Mouse (Mus musculus) left cerebral cortex, postnatal 25 days (tissue): ENCODE measurements at regions not wholly inside any gene's neighbourhood (a gene's known extent, or its start where the extent isn't known, plus 50 kb on each side); places are given as distances from the start of the nearest gene placed in this dataset.
A peak's percentile ranks its signal among the peaks of the same experiment; 100 is the strongest.
"Not testable (repeated sequence)": the region's sequence is repeated elsewhere in the genome, so short reads cannot be mapped to it uniquely, and the experiment has no call there.

ENCODE experiments used
- DNase-seq, 2 experiments: peaks; one replicate each; pipeline ENCODE4 v3.0.0; 2022; ENCODE audit warnings: low spot score in 2 of 2, mixed read lengths in 1 of 2
- intact Hi-C: fragments of 180-260 bp; cut with DNase I; formaldehyde crosslinking; loops from one replicate; pipeline ENCODE4 v1.15.1; 2025

DNA sequence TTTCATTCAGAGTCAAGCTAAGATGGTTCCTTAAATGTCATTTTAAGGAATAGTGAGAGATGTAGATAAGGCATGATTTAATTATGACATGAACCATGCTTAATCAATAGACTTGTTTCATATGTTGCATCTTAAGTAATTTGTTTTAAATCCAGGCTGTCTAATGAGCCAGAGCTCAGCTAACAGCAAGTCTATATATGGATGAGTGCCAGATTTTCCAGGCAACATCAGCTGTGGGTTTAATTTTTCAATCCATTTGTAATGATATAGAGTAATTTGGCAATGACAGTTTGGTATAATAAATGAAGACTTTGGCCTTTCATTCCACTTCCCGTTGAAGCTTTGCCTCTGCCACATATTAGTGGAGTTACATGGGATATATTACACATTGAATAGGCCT lies 677.3 kb upstream of the Sorcs1 start:
- intact Hi-C loops = no loop called here
- no peak for DNase-seq

- intact Hi-C loops = no loop called here
Observed at GRCm38 (mm10) chr19:51340491-51340890, 662.0 kb upstream of the Sorcs1 start.

DNA sequence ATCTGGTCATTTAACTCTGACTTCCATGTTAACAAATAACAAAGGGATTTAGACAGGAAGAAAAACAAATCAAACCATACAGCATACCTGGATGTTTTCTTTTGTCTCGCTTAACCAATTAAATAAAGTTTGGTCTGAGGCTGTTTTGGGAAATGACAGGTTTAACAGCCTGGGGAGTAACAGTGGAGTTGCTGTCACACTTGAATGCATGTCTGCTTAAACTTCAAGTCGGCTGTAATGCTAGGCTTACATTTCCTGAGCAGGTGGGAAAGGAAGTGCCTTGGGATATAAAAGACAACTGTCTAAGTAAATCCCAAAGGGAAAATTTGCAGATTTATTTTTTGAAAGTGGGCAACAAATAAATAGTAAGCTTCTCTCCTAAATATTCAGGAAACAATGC lies 651.6 kb upstream of the Sorcs1 start:
- intact Hi-C loops = no loop called here
- no peak for DNase-seq

More at GRCm38 (mm10) chr19:51340491-51340890, 662.0 kb upstream of the Sorcs1 start:
- DNase-seq = no peak

GRCm38 (mm10) chr19:51303708-51304107 lies 625.3 kb upstream of the Sorcs1 start:
- intact Hi-C loops = no loop called here
- DNase-seq = peak; percentile 2 to 59

GRCm38 (mm10) chr19:51296631-51297030 lies 618.2 kb upstream of the Sorcs1 start:
- DNase-seq, intact Hi-C loops: not testable (repeated sequence)

- intact Hi-C loops = no loop called here
- no peak for DNase-seq
Observed at GRCm38 (mm10) chr19:51268978-51269556, 590.6 kb upstream of the Sorcs1 start.

DNA sequence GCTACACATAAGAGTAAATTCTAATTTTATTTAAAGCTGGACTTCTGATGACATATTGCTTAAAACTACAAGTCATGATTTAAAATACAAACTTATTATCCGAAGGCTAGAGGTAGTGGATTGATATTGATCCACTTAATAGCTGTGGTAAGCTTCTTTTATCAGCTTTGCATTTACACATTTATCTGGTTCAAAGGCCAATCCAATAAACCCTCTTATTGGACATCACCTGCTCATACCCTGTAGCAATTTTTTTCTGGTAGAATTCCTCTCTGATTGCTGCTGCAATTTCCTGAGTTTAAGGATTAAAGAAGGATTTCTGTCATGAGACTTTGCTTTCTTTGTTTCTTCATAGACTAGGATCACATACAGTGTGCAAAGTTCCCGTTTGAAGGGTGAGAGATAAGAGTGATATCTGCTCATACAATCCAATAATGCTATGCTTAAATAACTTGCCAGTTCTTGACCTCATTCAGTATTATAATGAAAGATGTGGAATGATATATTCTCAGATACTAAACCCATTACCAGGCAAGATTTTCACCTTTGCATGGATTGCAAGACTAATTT lies 561.9 kb upstream of the Sorcs1 start:
- intact Hi-C loops = no loop called here
- DNase-seq = no peak

DNA sequence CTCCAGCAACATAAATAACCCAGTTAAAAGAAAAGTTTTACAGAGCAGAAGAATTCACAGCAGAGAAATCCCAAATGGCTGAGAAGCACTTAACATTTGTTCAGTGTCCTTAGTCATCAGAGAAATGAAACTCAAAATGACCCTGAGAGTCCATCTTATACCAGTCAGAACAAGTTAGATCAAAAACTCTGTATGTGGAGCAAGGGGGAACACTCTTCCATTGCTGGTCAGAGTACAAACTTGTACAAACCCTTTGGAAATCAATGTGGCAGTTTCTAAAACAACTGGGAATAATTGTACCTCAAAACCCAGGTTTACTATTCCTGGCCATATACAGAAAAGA lies 559.7 kb upstream of the Sorcs1 start:
- intact Hi-C loops = no loop called here
- no peak for DNase-seq

GRCm38 (mm10) chr19:51237509-51238180 lies 559.2 kb upstream of the Sorcs1 start:
- DNase-seq = no peak
- intact Hi-C loops = no loop called here

DNA sequence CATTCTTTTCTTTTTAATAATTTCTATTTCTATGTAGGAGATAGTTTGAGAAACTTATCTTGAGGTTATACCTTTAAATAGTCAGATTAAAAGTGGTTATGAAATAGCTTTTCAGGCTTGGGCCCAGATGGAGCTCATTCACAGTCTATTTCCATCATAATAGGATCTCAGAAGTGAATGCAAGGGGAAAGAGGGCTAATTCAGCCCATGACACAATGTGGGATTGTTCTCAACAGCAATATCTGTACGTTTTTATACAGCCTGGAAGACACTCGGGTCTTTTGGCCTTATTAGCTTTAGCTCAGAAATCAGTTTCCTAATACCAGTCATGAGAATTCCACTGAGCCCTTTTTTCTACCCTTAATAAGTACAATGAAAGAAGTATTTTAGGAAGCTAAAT lies 554.1 kb upstream of the Sorcs1 start:
- no peak for DNase-seq
- intact Hi-C loops = no loop called here

GRCm38 (mm10) chr19:51226932-51227331 lies 548.5 kb upstream of the Sorcs1 start:
- intact Hi-C loops = no loop called here
- DNase-seq = no peak

DNA sequence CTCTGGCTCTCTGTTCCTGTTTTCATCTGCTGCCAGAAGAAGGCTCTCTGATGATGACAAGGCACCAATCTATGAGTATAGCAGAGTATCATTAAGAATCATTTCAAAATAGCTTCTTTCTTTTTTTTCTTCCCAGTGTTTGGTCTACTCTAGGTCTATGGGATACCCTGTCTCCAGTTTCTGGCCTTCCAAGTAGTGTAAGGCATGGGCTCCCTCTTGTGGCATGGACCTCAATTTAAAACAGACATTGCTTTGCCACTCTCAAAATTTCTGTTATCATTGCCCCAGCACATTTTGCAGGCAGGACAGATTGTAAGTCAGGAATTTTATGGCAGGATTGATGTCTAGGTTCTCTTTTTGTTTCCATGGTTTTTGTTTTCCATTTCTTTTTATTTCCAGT lies 522.9 kb upstream of the Sorcs1 start:
- intact Hi-C loops = loop anchor here (5.0 kb wide), 3 partner anchors 939 to 1029 kb away; no protein-coding TSS in a partner anchor
- DNase-seq = peak; percentile 12 to 58
